Mouse (Mus musculus) C2C12 (cell line): ENCODE data around the gene Vwa3b. TPM values are rescaled to one million over a fixed set of nuclear protein-coding genes. Genes with fewer than 3 reads are reported as not detected.

Experiments used
- H3K27me3 ChIP-seq: one replicate; pipeline ENCODE4 v1.6.1; 2011; ENCODE audit not compliant: control insufficient read depth, insufficient read depth, insufficient read length
- H3K36me3 ChIP-seq: one replicate; pipeline ENCODE4 v1.6.1; 2011; ENCODE audit not compliant: control insufficient read depth, insufficient read depth
- H3K4me3 ChIP-seq: one replicate; pipeline ENCODE4 v1.5.1; 2011; ENCODE audit warnings: mild to moderate bottlenecking, control low read depth; ENCODE audit not compliant: poor library complexity, insufficient read depth, severe bottlenecking
- H3K79me2 ChIP-seq: one replicate; pipeline ENCODE4 v1.6.1; 2011; ENCODE audit not compliant: control insufficient read depth, insufficient read depth
- H3K79me3 ChIP-seq: one replicate; pipeline ENCODE4 v1.6.1; 2011; ENCODE audit warnings: low read depth, control low read depth
- H3ac ChIP-seq: one replicate; pipeline ENCODE3; 2011; ENCODE audit warnings: low read depth; ENCODE audit not compliant: control insufficient read depth, insufficient read length
- CEBPB ChIP-seq: IDR thresholded peaks from one replicate; pipeline ENCODE4 v1.6.1; 2011; ENCODE audit warnings: low read depth, mild to moderate bottlenecking, control low read depth, moderate library complexity
- CTCF ChIP-seq: IDR thresholded peaks from one replicate; pipeline ENCODE4 v1.5.1; 2011; ENCODE audit not compliant: control insufficient read depth, insufficient read depth, insufficient read length
- FOSL1 ChIP-seq: IDR thresholded peaks from one replicate; pipeline ENCODE4 v1.8.0; 2011; ENCODE audit warnings: mild to moderate bottlenecking, low read length; ENCODE audit not compliant: poor library complexity, insufficient read depth, severe bottlenecking
- MAX ChIP-seq: IDR thresholded peaks from one replicate; pipeline ENCODE4 v1.6.1; 2011; ENCODE audit warnings: mild to moderate bottlenecking, control low read depth
- MYOD1 ChIP-seq: IDR thresholded peaks from one replicate; pipeline ENCODE4 v1.6.1; 2011; ENCODE audit warnings: low read depth; ENCODE audit not compliant: control insufficient read depth, insufficient read length
- MYOG ChIP-seq: IDR thresholded peaks from one replicate; pipeline ENCODE4 v1.6.1; 2011; ENCODE audit not compliant: control insufficient read depth, insufficient read length; ENCODE audit errors: extremely low read depth
- USF1 ChIP-seq: IDR thresholded peaks from one replicate; pipeline ENCODE4 v1.6.1; 2011; ENCODE audit warnings: low read depth, mild to moderate bottlenecking, control low read depth, moderate library complexity
- polyA plus RNA-seq: library from polyadenylated mRNA; unstranded; fragments of >200 nt; fragmentation: generic; extraction: Trizol; gene quantifications from one replicate; pipeline ENCODE4 v1.2.1, GENCODE M21; 2012; ENCODE audit warnings: missing spikeins

The Vwa3b gene
- polyA plus RNA-seq, 1 experiment: not detected

DNA sequence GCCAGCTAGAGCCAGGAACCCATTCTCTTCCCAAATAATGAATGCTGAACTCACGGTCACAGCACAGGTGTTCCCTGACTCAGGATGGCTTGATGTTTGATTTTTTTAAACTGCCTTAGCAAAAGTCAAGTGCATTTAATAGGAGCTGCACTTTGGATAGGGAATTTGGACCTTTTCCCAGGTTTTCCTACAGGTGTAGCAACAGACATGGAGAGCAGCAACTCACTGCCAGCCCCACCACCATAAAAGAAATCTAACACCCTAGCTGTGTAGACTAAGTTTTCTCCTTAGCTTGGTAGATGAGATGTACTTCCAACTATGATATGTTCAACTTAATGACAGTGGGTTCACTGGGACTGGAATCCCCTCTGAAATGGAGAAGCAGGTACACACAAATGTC is 1.0 kb upstream of the Vwa3b start:
- Histone ChIP-seq H3K36me3 (no peaks in the 10 kb centered on the region), H3K4me3 (no peak overlapping the region), H3ac (no peak overlapping the region), H3K79me2 (no peaks in the 10 kb centered on the region), H3K79me3 (no peaks in the 10 kb centered on the region), H3K27me3 (no peaks in the 10 kb centered on the region)
- no peak for TF ChIP-seq USF1

DNA sequence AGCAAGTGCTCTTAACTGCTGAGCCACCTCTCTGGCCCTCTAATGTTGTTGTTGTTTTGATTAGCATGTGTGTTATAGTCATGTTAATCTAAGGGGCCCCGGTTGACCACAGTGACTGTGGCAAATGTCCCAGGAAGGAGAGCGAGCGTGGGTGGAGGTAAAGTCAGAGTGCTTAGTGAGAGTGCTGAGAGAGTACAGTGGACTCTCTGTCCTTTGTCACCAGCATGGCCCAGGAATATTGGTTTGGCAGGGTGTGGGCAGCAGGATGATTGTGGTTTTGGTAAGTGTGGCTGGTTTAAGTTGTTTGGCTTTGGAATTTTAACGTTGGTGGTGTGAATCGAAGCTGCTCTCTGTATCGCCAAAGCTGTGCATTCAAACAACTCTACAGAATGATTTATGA is 470 bp downstream of the Vwa3b start:
- Histone ChIP-seq H3K79me3 (no peaks in the 10 kb centered on the region), H3K27me3 (no peaks in the 10 kb centered on the region), H3K79me2 (no peaks in the 10 kb centered on the region), H3K4me3 (no peak overlapping the region), H3K36me3 (no peaks in the 10 kb centered on the region), H3ac (no peak overlapping the region)
- TF ChIP-seq MAX: no peak
- TF ChIP-seq CTCF: no peak
- TF ChIP-seq MYOD1: no peak
- TF ChIP-seq FOSL1: no peak
- TF ChIP-seq MYOG: no peak
- no peak for TF ChIP-seq USF1
- no peak for TF ChIP-seq CEBPB

DNA sequence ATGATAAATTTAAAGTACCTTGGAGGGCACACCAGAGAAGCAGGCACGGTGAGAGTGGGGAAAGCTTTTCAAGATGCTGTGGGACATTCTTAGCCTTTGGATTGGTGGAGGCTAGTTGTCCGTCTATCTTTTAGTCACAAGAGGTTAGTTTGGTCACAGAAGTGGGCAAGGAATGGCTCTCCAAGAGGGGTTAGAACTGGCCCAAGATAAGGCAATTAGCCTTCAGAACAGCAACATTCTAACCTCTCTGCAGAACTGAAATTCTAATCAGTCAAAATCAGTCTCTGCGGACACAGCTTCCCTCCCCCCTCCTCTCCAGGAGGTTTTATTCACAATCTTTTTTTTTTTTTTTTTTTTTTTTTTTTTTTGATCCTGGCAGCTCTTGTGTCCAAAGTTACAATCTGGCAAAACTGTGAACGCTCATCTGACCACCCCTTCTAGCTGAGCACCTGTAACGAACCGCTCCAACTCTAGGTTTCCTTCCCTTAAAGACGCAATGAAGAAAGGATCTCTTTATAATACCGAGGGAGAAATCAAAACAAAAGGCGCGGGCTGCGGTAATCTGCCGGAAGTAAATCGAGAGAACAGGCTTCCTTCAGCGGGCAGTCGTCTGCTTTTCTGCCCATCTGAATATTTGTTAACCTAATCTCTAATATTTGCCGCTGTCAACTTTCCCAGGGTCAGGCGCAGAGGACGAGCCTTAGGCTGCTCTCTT is 2.2 kb downstream of the Vwa3b start:
- no peak for TF ChIP-seq MAX
- TF ChIP-seq MYOG: no peak
- TF ChIP-seq FOSL1: no peak
- no peak for TF ChIP-seq MYOD1
- TF ChIP-seq CTCF: no peak
- no peak for TF ChIP-seq USF1
- TF ChIP-seq CEBPB: no peak
- no peaks in the 10 kb centered on the region for H3K79me2 ChIP-seq

DNA sequence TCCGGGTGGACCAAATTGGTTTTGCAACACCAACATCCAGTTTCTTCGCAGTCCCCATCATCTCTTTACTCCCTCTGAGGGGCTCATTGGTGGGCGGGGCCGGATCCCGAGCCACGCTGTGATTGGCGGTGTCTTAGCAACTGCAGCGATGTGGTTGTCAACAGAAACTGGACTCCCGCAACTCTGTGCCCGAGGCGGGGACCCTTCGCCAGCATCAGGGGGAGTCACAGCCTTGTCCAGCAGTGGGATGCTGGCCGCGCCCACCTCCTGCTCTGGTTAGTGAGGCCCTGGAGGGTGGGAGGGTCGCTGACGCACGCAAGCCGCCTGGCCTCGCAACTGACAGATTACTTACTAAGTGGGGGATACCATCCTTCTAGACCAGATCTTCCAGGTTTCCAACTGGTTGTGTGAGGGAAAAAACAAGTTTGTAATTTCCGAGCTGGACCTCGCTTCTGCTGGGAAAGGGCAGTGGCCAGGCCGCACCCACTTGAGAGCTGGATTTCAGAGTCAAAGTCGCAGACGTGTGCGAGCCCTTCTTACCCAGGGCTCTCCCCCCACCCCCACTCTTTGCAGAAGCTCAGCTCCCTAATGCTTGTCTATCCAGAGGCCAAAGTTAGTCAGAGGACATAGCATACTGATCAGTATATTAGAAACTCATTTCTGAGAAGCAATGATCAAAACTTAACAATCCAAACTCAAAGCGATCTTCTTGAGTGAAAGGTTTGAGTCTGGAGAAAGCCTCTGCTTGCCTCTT is 2.9 kb downstream of the Vwa3b start:
- Histone ChIP-seq H3K79me3 (no peaks in the 10 kb centered on the region), H3K79me2 (no peaks in the 10 kb centered on the region), H3ac (no peak overlapping the region), H3K27me3 (no peaks in the 10 kb centered on the region), H3K4me3 (no peak overlapping the region), H3K36me3 (no peaks in the 10 kb centered on the region)
- TF ChIP-seq MYOD1 (no peak), CEBPB (no peak), USF1 (no peak), CTCF (no peak), FOSL1 (no peak), MYOG (no peak), MAX (no peak)

More for the DNA sequence above, 2.2 kb downstream of the Vwa3b start:
- Histone ChIP-seq H3K27me3 (no peaks in the 10 kb centered on the region), H3K4me3 (no peak overlapping the region), H3K36me3 (no peaks in the 10 kb centered on the region), H3ac (no peak overlapping the region), H3K79me3 (no peaks in the 10 kb centered on the region)

DNA sequence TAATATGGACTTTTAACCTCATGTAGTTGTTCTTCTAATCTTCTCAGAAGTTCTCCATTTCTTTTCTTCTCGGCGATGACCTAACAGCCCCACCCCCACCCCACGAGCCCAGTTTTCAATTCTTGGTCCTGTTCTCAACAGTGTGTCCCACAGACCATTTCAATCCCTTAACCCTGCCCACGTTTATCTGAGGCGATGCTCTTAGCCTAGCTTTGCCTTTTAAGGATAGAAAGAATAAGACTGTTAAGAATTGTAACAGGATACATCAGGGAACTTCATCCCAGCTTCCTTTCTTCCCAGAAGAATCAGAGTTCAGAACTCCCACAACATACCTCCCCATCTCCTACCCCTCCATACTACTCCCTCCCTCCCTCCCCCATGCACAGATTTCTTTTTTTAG is 3.5 kb downstream of the Vwa3b start:
- no peak overlapping the region for H3ac ChIP-seq
- no peak overlapping the region for H3K4me3 ChIP-seq
- H3K79me2 ChIP-seq: no peaks in the 10 kb centered on the region
- H3K36me3 ChIP-seq: no peaks in the 10 kb centered on the region
- TF ChIP-seq USF1 (no peak), MAX (no peak), CTCF (no peak), MYOG (no peak), FOSL1 (no peak), CEBPB (no peak)
- H3K27me3 ChIP-seq: no peaks in the 10 kb centered on the region
- no peaks in the 10 kb centered on the region for H3K79me3 ChIP-seq

DNA sequence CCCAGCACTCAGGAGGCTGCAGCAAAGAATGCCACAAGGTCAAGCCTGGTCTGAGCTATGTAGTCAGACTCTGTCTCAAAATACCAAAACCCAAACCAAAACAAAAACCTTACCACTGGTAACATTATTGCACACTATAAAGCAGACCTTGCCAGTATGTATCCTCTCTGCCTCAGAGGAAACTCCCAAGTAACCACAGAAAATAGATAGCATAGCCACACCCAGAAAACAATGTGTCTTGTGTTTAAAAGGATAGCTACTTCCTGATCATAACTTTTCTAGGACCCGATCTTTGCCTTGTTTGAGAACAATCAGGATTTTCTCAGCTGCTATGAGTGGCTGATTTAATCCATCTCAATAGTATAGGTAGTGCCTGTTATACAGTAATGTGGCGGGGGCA is 4.3 kb downstream of the Vwa3b start:
- H3K4me3 ChIP-seq: no peak overlapping the region
- TF ChIP-seq CTCF: no peak
- no peak for TF ChIP-seq MAX
- no peak for TF ChIP-seq USF1
- no peak for TF ChIP-seq FOSL1
- TF ChIP-seq MYOG: no peak
- TF ChIP-seq MYOD1: no peak
- TF ChIP-seq CEBPB: no peak
- H3K79me2 ChIP-seq: no peaks in the 10 kb centered on the region
- H3K27me3 ChIP-seq: no peaks in the 10 kb centered on the region
- no peaks in the 10 kb centered on the region for H3K79me3 ChIP-seq
- no peaks in the 10 kb centered on the region for H3K36me3 ChIP-seq
- no peak overlapping the region for H3ac ChIP-seq
